Mouse (Mus musculus) embryo, embryonic 11 days (tissue): ENCODE measurements at regions not wholly inside any gene's neighbourhood (a gene's known extent, or its start where the extent isn't known, plus 50 kb on each side); places are given as distances from the start of the nearest gene placed in this dataset.
"Not testable (repeated sequence)": the region's sequence is repeated elsewhere in the genome, so short reads cannot be mapped to it uniquely, and the experiment has no call there.

ENCODE experiments used
- DNase-seq: peaks from one replicate; pipeline ENCODE4 v3.0.0-alpha.2; 2015

DNA sequence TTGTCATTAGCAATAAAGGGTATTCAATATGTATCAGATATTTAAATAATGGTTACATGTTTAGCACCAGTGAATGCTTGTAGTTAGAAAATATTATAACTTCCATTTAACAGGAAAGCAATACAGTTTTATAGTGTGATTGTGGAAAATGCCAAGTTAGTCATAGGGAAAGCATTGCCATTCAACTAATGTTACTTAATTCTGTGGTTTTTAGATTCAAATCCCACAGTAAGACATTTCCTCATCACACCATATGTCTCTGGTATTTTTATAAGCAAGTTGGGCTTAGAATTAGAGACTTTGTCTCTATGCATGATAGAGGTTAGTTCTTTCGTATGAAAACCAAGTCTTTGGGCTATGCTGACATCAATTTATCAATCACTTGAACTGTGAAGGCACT is 133.0 kb downstream of the Prr30 start:
- DNase-seq = no peak

- no peak for DNase-seq
Measured at GRCm38 (mm10) chr14:101056874-101057273, 143.3 kb downstream of the Prr30 start.

GRCm38 (mm10) chr14:101055915-101056314 is 144.2 kb downstream of the Prr30 start:
- peak; percentile 26 for DNase-seq

DNA sequence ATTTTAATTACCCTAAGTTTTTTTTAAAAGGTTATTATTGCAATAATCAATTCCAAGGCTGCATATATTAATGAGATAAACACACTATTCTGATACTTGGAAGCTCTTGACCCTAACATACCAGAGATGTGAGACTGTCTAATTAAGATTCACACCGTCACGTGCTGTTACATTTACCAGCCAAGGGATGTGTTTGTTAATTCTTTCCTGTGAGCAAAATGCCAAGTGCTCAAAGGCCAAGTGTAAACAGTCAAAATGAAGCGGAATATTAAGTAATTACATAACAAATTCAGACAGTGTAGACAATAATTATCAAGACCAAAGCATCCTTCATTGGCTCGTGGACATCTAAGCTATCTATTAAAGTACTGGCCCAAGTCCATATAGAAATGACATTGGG is 145.3 kb downstream of the Prr30 start:
- DNase-seq = no peak

GRCm38 (mm10) chr14:101052760-101053159 is 147.4 kb downstream of the Prr30 start:
- no peak for DNase-seq

DNA sequence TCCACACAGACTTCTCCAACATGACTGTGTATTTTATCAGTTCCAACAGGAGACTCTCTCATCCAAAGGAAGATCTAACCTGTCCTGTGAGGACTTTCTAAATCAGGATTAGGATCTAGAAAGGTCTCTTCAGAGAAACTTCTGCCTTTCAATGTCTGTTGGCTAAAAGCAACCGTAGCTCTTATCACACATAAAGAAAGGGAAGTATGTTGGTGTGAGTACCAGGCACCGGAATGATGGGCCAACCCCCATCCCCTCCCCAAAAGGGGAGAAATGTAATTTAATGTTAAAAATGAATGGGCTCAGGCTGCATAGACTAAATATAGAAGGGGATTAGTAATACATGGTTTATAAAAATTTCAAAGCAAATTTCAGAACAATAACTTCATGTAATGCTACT is 149.9 kb downstream of the Prr30 start:
- DNase-seq = no peak

GRCm38 (mm10) chr14:101049664-101050203 is 150.4 kb downstream of the Prr30 start:
- no peak for DNase-seq

- DNase-seq = no peak
Measured at GRCm38 (mm10) chr14:101043494-101043893, 156.6 kb downstream of the Prr30 start.

DNA sequence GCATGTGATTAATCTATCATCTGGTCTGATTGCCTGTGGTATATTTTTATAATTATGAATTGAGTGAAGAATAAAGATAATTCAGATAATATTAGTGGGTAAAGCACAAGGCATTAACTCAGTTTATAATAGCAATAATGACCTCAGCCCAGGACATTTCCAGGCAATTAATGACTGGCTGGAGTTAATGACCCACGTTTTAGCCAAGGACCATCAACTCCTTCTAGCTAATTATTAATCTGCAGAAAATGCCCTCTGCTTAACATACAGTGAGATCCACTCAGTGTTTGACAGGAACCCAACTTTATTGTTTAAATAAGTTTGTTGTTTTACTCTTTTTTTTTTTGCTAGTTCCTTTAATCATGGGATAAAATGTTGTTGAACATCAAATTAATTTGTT is 199.1 kb downstream of the Prr30 start:
- no peak for DNase-seq

DNA sequence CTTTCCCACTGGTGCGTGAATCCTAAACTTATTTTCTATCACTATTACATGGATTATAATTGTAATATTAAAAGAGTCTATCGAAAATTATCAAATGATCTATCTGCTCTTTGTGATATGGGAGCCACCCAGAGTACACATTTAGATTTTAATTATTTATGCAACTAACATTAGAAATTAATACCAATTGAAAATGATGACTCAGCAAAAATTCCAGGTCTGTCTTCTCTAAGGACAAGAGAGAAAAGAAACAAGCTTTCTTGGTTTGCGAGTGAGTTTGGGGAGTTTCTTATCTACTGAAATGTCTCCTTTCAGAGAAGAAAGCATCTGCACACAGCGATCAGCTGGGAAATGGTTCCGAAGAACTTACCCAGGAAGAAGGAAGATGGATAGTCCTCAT is 219.4 kb downstream of the Prr30 start:
- DNase-seq = no peak

DNA sequence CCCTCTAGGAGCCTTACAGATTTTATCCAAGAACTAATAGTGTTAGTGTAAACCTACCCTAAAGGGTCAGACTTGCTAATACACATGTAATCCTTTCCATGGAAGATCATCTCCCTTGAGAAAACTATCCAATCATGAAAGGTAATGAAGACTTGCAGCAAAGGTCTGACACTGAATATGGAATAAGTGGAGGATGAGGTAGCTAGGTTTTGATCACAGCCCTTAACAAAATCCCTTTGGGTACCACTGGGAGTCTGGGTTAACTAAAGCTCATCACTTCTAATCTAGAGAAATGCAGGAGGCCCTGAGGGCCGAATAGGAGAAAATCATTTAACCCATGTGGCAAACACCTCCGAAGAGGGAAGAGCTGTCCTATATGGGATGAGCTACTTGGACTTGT is 221.6 kb downstream of the Prr30 start:
- no peak for DNase-seq

DNA sequence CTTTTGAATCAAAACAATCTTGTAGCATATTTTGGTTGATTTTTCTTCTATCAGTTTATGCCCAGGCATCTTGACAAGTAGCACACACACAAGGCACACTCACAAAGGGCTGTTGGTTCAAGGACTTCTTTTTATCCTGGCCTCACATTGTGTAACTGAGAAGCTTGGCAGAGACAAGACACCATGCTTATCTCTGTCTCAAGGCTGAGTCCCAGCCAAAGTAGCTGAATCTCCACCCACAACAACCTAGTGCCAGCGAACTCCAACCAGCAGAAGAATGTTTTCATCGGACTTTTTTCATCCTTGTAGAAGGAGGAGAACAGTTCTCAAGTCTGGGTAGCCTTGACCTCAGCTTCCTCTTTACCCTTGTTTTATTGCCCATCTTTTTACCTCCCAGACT is 229.2 kb downstream of the Prr30 start:
- no peak for DNase-seq

DNA sequence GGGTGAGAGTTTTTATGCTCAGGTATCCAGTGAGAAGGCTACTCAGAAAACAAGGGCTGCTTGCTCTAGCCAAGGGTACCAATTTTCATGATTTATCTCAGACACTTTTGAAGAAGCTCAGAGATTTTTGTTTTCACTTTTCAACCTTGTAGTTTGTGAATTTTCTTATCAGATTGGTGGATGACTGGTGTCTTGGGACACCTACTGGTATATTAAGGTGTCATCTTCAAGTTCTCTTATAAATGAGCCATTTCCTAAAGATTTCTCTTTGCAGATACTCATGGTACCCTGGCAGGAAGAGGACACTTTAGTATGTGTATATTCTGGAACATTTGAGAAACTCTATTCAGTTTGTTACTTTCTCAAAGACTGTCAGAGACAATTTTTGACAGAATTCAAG is 239.9 kb downstream of the Prr30 start:
- DNase-seq = no peak

- no peak for DNase-seq
Measured at GRCm38 (mm10) chr14:100955806-100956436, 244.2 kb downstream of the Prr30 start.

DNA sequence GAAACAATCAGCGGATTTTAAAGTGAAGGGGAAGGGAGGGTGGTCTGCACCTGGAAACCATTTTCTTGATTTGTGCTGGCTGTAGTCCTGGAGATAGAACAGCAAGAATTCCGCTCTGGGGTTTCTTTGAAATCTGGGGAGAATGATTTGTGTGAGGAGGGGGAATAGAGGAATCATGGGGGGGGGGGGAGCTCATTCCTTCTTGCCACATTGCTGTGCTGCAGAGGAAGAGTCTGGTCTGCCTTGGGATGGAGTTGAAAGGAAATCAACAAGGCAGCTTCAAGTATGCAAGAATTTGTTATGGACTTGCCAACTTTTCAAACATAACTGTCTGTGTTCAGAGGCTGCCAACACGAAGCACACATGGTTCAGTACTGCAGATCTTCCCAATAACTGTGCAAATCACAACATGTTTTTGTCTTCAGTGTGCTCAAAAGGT is 249.4 kb downstream of the Prr30 start:
- DNase-seq = peak; percentile 71

DNA sequence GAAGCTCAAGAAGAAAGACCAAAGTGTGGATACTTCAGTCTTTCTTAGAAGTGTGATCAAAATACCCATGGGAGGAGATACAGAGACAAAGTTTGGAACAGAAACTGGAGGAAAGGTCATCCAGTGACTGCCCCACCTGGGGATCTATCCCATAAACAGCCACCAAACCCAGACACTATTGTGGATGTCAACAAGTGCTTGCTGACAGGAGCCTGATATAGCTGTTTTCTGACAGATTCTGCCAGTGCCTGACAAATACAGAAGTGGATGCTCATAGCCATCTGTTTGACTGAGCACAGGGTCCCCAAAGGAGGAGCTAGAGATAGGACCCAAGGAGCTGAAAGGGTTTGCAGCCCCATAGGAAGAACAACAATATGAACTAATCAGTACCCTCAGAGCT is 252.5 kb downstream of the Prr30 start:
- DNase-seq = not testable (repeated sequence)

DNA sequence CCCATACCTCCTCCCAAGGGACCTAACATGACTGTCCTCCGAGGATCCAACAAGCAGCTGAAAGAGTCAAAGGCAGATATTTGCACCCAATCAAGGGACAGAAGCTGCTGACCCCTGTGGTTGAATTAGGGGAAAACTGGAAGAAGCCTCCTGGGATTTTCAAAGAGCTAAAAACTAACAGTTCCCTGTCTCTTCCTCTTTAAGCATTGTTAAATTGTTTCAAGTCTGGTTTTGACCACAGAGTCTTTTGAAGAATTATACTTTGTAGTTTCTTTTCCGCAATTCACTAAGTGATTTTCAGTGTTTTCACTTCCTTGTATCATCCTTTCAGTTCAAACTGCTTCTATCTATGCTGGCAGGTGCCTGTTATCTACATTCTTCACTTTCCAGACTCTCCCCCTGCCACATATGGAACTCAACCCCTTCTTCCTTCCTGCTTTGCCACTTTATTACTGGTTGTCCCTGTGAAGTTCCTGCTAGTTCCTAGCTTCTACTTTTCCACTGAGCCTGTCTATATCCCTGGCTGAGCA is 262.7 kb downstream of the Prr30 start:
- DNase-seq = no peak

GRCm38 (mm10) chr14:100934554-100934953 is 265.6 kb downstream of the Prr30 start:
- no peak for DNase-seq

- no peak for DNase-seq
Measured at GRCm38 (mm10) chr14:100924880-100925279, 275.2 kb downstream of the Prr30 start.

DNA sequence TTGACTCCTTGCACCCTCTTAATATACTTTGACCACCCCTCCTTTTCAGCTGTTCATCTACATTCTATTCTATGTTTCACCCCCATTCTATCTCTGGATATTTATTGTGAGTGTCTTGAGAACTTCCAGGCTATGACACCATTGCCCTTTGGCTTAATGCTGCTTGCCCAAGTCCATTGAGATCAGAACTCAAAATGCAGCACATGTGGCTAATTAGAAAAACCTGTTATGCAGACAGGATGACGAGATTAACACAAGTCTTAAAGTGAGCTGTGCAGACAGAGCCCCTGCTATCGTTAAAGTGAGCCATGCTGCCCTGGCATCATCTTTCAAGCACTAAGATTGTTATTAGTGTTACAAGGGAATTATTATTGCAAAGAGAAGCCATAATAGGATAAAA is 299.9 kb downstream of the Prr30 start:
- peak; percentile 56 for DNase-seq

DNA sequence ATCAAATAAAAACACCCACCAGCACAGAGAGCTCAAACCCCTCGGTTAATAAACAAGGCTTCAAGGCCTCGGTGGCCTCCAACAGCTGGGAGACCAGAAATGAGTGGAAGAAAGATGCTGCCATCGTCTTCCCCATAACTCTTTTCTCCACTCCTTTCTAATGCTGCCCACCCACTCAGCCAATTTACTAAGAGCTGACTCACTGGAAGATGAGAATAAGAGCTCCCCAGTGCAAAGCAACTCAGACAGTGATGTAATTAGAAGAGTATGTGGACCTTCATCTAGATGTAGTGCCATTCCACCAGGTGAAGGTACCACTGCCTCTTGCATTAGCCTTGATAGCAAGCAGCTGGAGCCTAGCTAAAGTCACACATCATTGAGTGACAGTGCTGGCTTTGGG is 301.1 kb downstream of the Prr30 start:
- DNase-seq = peak; percentile 39

DNA sequence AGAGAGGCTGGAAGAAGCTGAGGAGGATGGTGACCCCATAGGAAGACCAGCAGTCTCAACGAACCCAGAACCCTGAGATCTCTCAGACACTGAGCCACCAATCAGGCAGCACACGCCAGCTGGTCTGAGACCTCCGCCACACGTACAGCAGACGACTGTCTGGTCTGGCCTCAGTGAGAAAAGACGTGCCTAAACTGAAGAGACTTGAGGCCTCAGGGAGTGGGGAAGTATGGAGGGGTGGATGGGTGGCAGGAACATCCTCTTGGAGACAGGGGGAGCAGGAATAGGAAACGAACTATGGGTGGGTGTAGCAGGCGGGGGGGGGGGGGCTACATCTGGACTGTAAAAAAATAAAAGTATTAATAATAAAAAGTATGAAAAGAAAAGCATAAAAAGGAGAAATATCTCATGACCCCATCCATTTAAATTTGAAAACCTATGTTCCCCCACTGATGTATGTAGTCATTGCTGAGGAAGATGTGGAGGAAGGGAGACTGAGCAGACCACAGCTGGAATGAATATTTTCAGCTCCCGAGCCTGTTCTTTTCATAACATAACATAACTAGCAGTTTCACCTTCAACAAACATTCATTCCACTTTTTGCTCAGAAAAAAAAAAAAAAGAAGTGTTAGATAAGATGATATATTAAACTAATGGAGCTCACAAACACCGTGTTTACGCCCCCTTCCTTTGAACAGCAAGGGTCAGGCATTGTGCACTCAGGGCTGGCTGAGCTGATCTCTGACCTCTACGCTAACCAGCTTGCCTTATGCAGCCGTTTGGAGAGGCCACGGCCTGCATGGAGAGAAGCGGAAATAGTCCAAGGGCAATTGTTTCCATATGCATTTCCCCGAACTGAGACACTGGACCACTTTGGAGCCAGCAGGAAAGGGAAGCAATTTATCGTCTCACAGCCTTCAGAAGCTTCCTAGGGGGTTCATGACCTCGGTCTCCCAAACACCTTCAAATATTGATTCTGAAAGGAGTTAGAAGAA is 310.7 kb downstream of the Prr30 start:
- DNase-seq = peak; percentile 88

DNA sequence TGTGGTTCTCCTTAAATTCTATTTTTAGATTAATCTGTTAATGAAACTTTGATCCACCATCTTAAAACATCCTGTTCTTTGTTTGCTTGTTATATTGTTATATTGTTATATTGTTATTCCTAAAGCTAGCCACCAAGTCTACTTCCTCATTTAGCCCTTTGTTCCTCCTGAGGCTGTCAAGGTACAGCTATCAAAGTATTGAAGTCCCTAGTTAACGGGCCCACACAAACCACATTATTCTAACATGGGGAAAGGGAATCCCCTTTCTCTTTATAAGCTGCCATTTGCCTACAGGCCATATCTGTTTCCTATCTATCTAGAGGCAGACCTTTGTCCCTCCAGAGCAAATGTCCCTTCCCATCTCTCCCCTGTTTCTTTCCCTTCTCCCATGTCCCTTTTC is 317.0 kb downstream of the Prr30 start:
- DNase-seq = no peak

DNA sequence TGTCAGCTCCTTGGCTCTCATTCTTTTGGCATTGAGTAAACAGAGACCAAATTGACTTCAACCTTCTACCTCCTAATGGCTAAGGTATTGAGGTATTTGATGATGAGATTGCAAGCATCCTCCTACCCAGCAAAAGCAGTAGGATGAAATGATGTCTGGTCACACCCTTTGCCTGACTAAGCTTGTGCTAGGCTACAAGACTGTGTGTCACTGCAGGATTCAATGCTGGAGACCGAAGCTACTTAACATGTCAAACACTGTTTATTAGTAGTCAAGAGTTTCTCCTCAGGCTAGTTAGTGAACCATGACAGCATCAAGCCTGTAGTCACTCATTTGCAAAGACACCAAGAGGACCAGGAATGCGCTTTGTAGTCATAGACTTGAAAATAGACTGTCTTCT is 320.0 kb downstream of the Prr30 start:
- DNase-seq = no peak
